Mouse (Mus musculus): ENCODE measurements at regions not wholly inside any gene's neighbourhood (a gene's known extent, or its start where the extent isn't known, plus 50 kb on each side); places are given as distances from the start of the nearest gene placed in this dataset.

- in situ Hi-C loops (cut with MboI; ENCODE audit: low sequenced_read_pairs in 2 of 2, unreplicated experiment in 2 of 2): no loop called here
- DNase-seq (ENCODE audit: low read depth, low spot score): no peak
- Histone ChIP-seq H3K36me3 (ENCODE audit: control insufficient read depth, insufficient read depth, low read length, poor library complexity, severe bottlenecking) (no peaks in the 10 kb centered on the region), H3K4me3 (ENCODE audit: insufficient read depth in 1 of 2, low read depth in 1 of 2, low read length in 2 of 2, poor library complexity in 1 of 2, severe bottlenecking in 1 of 2) (no peak overlapping the region), H3K4me1 (ENCODE audit: control insufficient read depth in 2 of 2, insufficient read depth in 2 of 2, low read length in 2 of 2, poor library complexity in 1 of 2) (no peaks in the 10 kb centered on the region), H3K9ac (ENCODE audit: insufficient read depth, low read depth, low read length, poor library complexity, severe bottlenecking) (no peak overlapping the region), H3K27ac (ENCODE audit: insufficient read depth, low read depth, low read length, poor library complexity, severe bottlenecking) (no peak overlapping the region), H3K9me3 (ENCODE audit: control insufficient read depth, insufficient read depth, low read depth, low read length) (no peaks in the 10 kb centered on the region)
- TF ChIP-seq MAFK (IDR thresholded peaks at IDR 0.05; ENCODE audit: insufficient read depth, low read depth, low read length): no peak
- TF ChIP-seq CHD2 (IDR thresholded peaks at IDR 0.05; ENCODE audit: low read depth, low read length): no peak
- no peak for TF ChIP-seq ZC3H11A (IDR thresholded peaks at IDR 0.05; ENCODE audit: borderline replicate concordance, low read depth, low read length)
- TF ChIP-seq HCFC1 (IDR thresholded peaks at IDR 0.05; ENCODE audit: borderline replicate concordance, insufficient read depth, low read length): no peak
- TF ChIP-seq ZNF384 (IDR thresholded peaks at IDR 0.05; ENCODE audit: low read depth, low read length): no peak
Measured at GRCm38 (mm10) chr3:57149156-57149555, 152.6 kb downstream of the Tm4sf1 start.

- Histone ChIP-seq H3K4me3 (ENCODE audit: insufficient read depth in 1 of 2, low read depth in 1 of 2, low read length in 2 of 2, poor library complexity in 1 of 2, severe bottlenecking in 1 of 2) (peak overlapping the region; percentile 1 to 27; a peak in 2 of 4 replicates), H3K27ac (ENCODE audit: insufficient read depth, low read depth, low read length, poor library complexity, severe bottlenecking) (no peak overlapping the region), H3K4me1 (ENCODE audit: control insufficient read depth in 2 of 2, insufficient read depth in 2 of 2, low read length in 2 of 2, poor library complexity in 1 of 2) (0 out of 4 replicates have a peak, but pooled peaks cover 0 to 2% of the 10 kb centered on the region in 2 experiments), H3K9me3 (ENCODE audit: control insufficient read depth, insufficient read depth, low read depth, low read length) (no peaks in the 10 kb centered on the region), H3K36me3 (ENCODE audit: control insufficient read depth, insufficient read depth, low read length, poor library complexity, severe bottlenecking) (no peaks in the 10 kb centered on the region), H3K9ac (ENCODE audit: insufficient read depth, low read depth, low read length, poor library complexity, severe bottlenecking) (peak overlapping the region; percentile 47)
- no peak for TF ChIP-seq CHD2 (IDR thresholded peaks at IDR 0.05; ENCODE audit: low read depth, low read length)
- no peak for TF ChIP-seq ZC3H11A (IDR thresholded peaks at IDR 0.05; ENCODE audit: borderline replicate concordance, low read depth, low read length)
- no peak for TF ChIP-seq HCFC1 (IDR thresholded peaks at IDR 0.05; ENCODE audit: borderline replicate concordance, insufficient read depth, low read length)
- TF ChIP-seq MAFK (IDR thresholded peaks at IDR 0.05; ENCODE audit: insufficient read depth, low read depth, low read length): no peak
- TF ChIP-seq ZNF384 (IDR thresholded peaks at IDR 0.05; ENCODE audit: low read depth, low read length): no peak
- peak; percentile 37 for DNase-seq (ENCODE audit: low read depth, low spot score)
- in situ Hi-C loops (cut with MboI; ENCODE audit: low sequenced_read_pairs in 2 of 2, unreplicated experiment in 2 of 2): no loop called here
Measured at GRCm38 (mm10) chr3:57136847-57137246, 164.9 kb downstream of the Tm4sf1 start.

GRCm38 (mm10) chr3:57128606-57129005, 173.2 kb downstream of the Tm4sf1 start:
- Histone ChIP-seq H3K9me3 (ENCODE audit: control insufficient read depth, insufficient read depth, low read depth, low read length) (no peaks in the 10 kb centered on the region), H3K9ac (ENCODE audit: insufficient read depth, low read depth, low read length, poor library complexity, severe bottlenecking) (no peak overlapping the region), H3K27ac (ENCODE audit: insufficient read depth, low read depth, low read length, poor library complexity, severe bottlenecking) (no peak overlapping the region), H3K4me3 (ENCODE audit: insufficient read depth in 1 of 2, low read depth in 1 of 2, low read length in 2 of 2, poor library complexity in 1 of 2, severe bottlenecking in 1 of 2) (no peak overlapping the region), H3K36me3 (ENCODE audit: control insufficient read depth, insufficient read depth, low read length, poor library complexity, severe bottlenecking) (no peaks in the 10 kb centered on the region), H3K4me1 (ENCODE audit: control insufficient read depth in 2 of 2, insufficient read depth in 2 of 2, low read length in 2 of 2, poor library complexity in 1 of 2) (no peaks in the 10 kb centered on the region)
- in situ Hi-C loops (cut with MboI; ENCODE audit: low sequenced_read_pairs in 2 of 2, unreplicated experiment in 2 of 2): no loop called here
- TF ChIP-seq MAFK (IDR thresholded peaks at IDR 0.05; ENCODE audit: insufficient read depth, low read depth, low read length): no peak
- TF ChIP-seq ZNF384 (IDR thresholded peaks at IDR 0.05; ENCODE audit: low read depth, low read length): no peak
- no peak for TF ChIP-seq HCFC1 (IDR thresholded peaks at IDR 0.05; ENCODE audit: borderline replicate concordance, insufficient read depth, low read length)
- no peak for TF ChIP-seq ZC3H11A (IDR thresholded peaks at IDR 0.05; ENCODE audit: borderline replicate concordance, low read depth, low read length)
- TF ChIP-seq CHD2 (IDR thresholded peaks at IDR 0.05; ENCODE audit: low read depth, low read length): no peak
- no peak for DNase-seq (ENCODE audit: low read depth, low spot score)

GRCm38 (mm10) chr3:57125792-57126485, 175.8 kb downstream of the Tm4sf1 start:
- no peak overlapping the region for H3K27ac ChIP-seq (ENCODE audit: insufficient read depth, low read depth, low read length, poor library complexity, severe bottlenecking)
- no peaks in the 10 kb centered on the region for H3K9me3 ChIP-seq (ENCODE audit: control insufficient read depth, insufficient read depth, low read depth, low read length)
- in situ Hi-C loops (cut with MboI; ENCODE audit: low sequenced_read_pairs in 2 of 2, unreplicated experiment in 2 of 2): no loop called here
- H3K36me3 ChIP-seq (ENCODE audit: control insufficient read depth, insufficient read depth, low read length, poor library complexity, severe bottlenecking): no peaks in the 10 kb centered on the region
- no peaks in the 10 kb centered on the region for H3K4me1 ChIP-seq (ENCODE audit: control insufficient read depth in 2 of 2, insufficient read depth in 2 of 2, low read length in 2 of 2, poor library complexity in 1 of 2)
- TF ChIP-seq MAFK (IDR thresholded peaks at IDR 0.05; ENCODE audit: insufficient read depth, low read depth, low read length) (no peak), ZNF384 (IDR thresholded peaks at IDR 0.05; ENCODE audit: low read depth, low read length) (no peak), HCFC1 (IDR thresholded peaks at IDR 0.05; ENCODE audit: borderline replicate concordance, insufficient read depth, low read length) (no peak), CHD2 (IDR thresholded peaks at IDR 0.05; ENCODE audit: low read depth, low read length) (no peak), ZC3H11A (IDR thresholded peaks at IDR 0.05; ENCODE audit: borderline replicate concordance, low read depth, low read length) (no peak)
- H3K9ac ChIP-seq (ENCODE audit: insufficient read depth, low read depth, low read length, poor library complexity, severe bottlenecking): no peak overlapping the region
- H3K4me3 ChIP-seq (ENCODE audit: insufficient read depth in 1 of 2, low read depth in 1 of 2, low read length in 2 of 2, poor library complexity in 1 of 2, severe bottlenecking in 1 of 2): no peak overlapping the region
- DNase-seq (ENCODE audit: low read depth, low spot score): no peak

Measured in ES-E14 (cell line).